Mouse (Mus musculus): ENCODE measurements at regions not wholly inside any gene's neighbourhood (a gene's known extent, or its start where the extent isn't known, plus 50 kb on each side); places are given as distances from the start of the nearest gene placed in this dataset.

GRCm38 (mm10) chr14:17606018-17606417, 54.0 kb upstream of the Thrb start:
- WGBS = 55% methylated on average over 3 of the region's 3 CpGs
- TF ChIP-seq POLR2A (IDR thresholded peaks at IDR 0.05; ENCODE audit: borderline replicate concordance, extremely low read depth, low read depth, low read length) (no peak), CTCF (IDR thresholded peaks at IDR 0.05; ENCODE audit: insufficient read depth, low read length) (no peak)
- no peak for DNase-seq

GRCm38 (mm10) chr14:17607186-17607585, 52.9 kb upstream of the Thrb start:
- TF ChIP-seq POLR2A (IDR thresholded peaks at IDR 0.05; ENCODE audit: borderline replicate concordance, extremely low read depth, low read depth, low read length) (no peak), CTCF (IDR thresholded peaks at IDR 0.05; ENCODE audit: insufficient read depth, low read length) (no peak)
- Histone ChIP-seq H3K4me1 (ENCODE audit: control insufficient read depth, insufficient read depth, low read length) (no peaks in the 10 kb centered on the region), H3K4me3 (replicated peaks; ENCODE audit: extremely low read depth, low read depth, low read length) (no peak overlapping the region)
- 83% methylated on average over 2 of the region's 2 CpGs for WGBS
- DNase-seq = no peak

More at GRCm38 (mm10) chr14:17606018-17606417, 54.0 kb upstream of the Thrb start:
- Histone ChIP-seq H3K4me3 (replicated peaks; ENCODE audit: extremely low read depth, low read depth, low read length) (no peak overlapping the region), H3K4me1 (ENCODE audit: control insufficient read depth, insufficient read depth, low read length) (no peaks in the 10 kb centered on the region)
